Mouse (Mus musculus) CH12.LX (cell line): ENCODE results near the gene Cyp2d22.

Source experiments
- CTCF ChIP-seq, 2 experiments: IDR thresholded peaks in 1 of 2; conservative IDR thresholded peaks in 1 of 2; 2 replicates each; pipeline ENCODE4 v1.5.1; 2011 to 2012; ENCODE audit warnings: low read depth in 2 of 2, low read length in 2 of 2, improper control_type of control experiment in 1 of 2, inconsistent platforms in 1 of 2, mild to moderate bottlenecking in 1 of 2, moderate library complexity in 1 of 2
- EP300 ChIP-seq: IDR thresholded peaks from 2 replicates; pipeline ENCODE4 v1.6.1; 2011; ENCODE audit warnings: low read length, improper control_type of control experiment
- GABPA ChIP-seq: IDR thresholded peaks from 2 replicates; pipeline ENCODE4 v1.6.1; 2012; ENCODE audit warnings: low read depth, low read length, improper control_type of control experiment, inconsistent platforms; ENCODE audit not compliant: insufficient replicate concordance
- MYC ChIP-seq: IDR thresholded peaks from 2 replicates; pipeline ENCODE4 v1.6.1; 2011; ENCODE audit warnings: low read depth, mild to moderate bottlenecking, improper control_type of control experiment, low read length
- SMC3 ChIP-seq: IDR thresholded peaks from 2 replicates; pipeline ENCODE4 v1.6.1; 2011; ENCODE audit warnings: low read depth, low read length, improper control_type of control experiment

DNA sequence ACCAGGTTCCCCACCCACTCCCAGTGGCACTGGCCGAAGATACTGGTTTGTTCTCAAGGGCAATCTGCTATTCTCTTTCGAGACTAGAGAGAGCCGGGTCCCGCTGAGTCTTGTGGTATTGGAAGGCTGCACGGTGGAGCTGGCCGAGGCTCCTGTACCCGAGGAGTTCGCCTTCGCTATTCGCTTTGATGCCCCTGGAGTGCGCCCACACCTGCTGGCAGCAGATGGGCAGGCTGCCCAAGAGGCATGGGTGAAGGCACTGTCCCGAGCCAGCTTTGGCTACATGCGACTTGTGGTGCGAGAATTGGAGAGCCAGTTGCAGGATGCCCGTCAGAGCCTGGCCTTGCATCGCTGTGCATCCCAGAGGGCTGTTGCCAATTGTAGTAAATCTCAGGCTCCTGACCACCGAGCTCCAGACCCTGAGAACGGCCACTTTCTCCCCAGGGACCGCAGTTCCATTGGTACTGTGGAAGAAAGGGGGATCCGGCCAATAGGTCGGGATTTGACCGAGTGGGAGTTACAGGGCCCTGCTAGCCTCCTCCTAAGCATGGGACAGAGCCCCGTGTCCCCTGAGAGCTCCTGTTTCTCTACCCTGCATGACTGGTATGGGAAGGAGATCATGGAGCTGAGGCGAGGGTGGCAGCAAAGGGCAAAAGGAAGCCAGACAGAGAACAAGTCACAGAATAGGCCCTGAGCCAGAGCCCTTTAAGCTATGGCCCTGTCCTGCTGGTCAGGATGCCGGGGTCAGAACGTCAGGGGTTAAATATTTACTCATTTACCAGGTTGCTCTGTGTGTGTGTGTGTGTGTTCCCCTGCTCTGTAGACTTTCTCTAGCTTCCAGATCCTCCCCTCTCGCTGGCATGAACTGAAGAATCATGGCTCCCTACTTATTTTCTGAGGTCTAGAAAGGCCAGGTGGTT lies 36.4 kb downstream of the Cyp2d22 start:
- no peak for TF ChIP-seq SMC3
- no peak for TF ChIP-seq EP300
- no peak for TF ChIP-seq CTCF (conservative IDR thresholded peaks at IDR 0.05 in 1 of 2, IDR thresholded peaks at IDR 0.05 in 1 of 2; ENCODE audit: low read depth in 2 of 2, low read length in 2 of 2)
- no peak for TF ChIP-seq MYC
- TF ChIP-seq GABPA = no peak
